Mouse (Mus musculus): Measurements from ENCODE around the gene Dgkz.

GRCm38 (mm10) chr2:91903171-91903925 lies 72.3 kb downstream of the Dgkz start:
- TF ChIP-seq CTCF (IDR thresholded peaks at IDR 0.05; ENCODE audit: low read depth) = no peak
- no peak for TF ChIP-seq EP300 (optimal IDR thresholded peaks at IDR 0.05)
